Mouse (Mus musculus): ENCODE results near the gene Celf5.

Gene Celf5

GRCm38 (mm10) chr10:81472403-81473002 lies 10.0 kb downstream of the Celf5 start:
- DNase-seq: no peak

- DNase-seq: peak; percentile 46 to 61
Measured at GRCm38 (mm10) chr10:81470454-81470853, 12.1 kb downstream of the Celf5 start.

GRCm38 (mm10) chr10:81469253-81469652 lies 13.3 kb downstream of the Celf5 start:
- no peak for DNase-seq

GRCm38 (mm10) chr10:81467670-81468235 lies 14.8 kb downstream of the Celf5 start:
- no peak for DNase-seq

- no peak for DNase-seq
Measured at GRCm38 (mm10) chr10:81466881-81467280, 15.6 kb downstream of the Celf5 start.

- DNase-seq: no peak
Measured at GRCm38 (mm10) chr10:81466066-81466465, 16.4 kb downstream of the Celf5 start.

- peak in 1 of 2 experiments; percentile 42 for DNase-seq
Measured at GRCm38 (mm10) chr10:81465265-81465645, 17.3 kb downstream of the Celf5 start.

- peak; percentile 73 to 83 for DNase-seq
Measured at GRCm38 (mm10) chr10:81464405-81465264, 17.9 kb downstream of the Celf5 start.

- DNase-seq: no peak
Measured at GRCm38 (mm10) chr10:81463531-81463930, 19.0 kb downstream of the Celf5 start.

GRCm38 (mm10) chr10:81462917-81463316 lies 19.6 kb downstream of the Celf5 start:
- DNase-seq: no peak

GRCm38 (mm10) chr10:81462415-81462804 lies 20.1 kb downstream of the Celf5 start:
- DNase-seq: peak in 1 of 2 experiments; percentile 37

GRCm38 (mm10) chr10:81461673-81462414 lies 20.7 kb downstream of the Celf5 start:
- peak in 1 of 2 experiments; percentile 23 for DNase-seq

- no peak for DNase-seq
Measured at GRCm38 (mm10) chr10:81460951-81461350, 21.6 kb downstream of the Celf5 start.

GRCm38 (mm10) chr10:81460471-81460870 lies 22.0 kb downstream of the Celf5 start:
- DNase-seq: no peak

GRCm38 (mm10) chr10:81459399-81459798 lies 23.1 kb downstream of the Celf5 start:
- DNase-seq: no peak

- DNase-seq: no peak
Measured at GRCm38 (mm10) chr10:81458267-81458666, 24.2 kb downstream of the Celf5 start.

GRCm38 (mm10) chr10:81457624-81458023 lies 24.9 kb downstream of the Celf5 start:
- no peak for DNase-seq

- no peak for DNase-seq
Measured at GRCm38 (mm10) chr10:81456983-81457563, 25.4 kb downstream of the Celf5 start.

- DNase-seq: no peak
Measured at GRCm38 (mm10) chr10:81455181-81455895, 27.2 kb downstream of the Celf5 start, which contains the start of gene Nfic. Gene Nfic, minus strand, starts transcription at chr10:81455635.

- no peak for DNase-seq
Measured at GRCm38 (mm10) chr10:81454106-81454505, 28.4 kb downstream of the Celf5 start.

- no peak for DNase-seq
Measured at GRCm38 (mm10) chr10:81452947-81453288, 29.6 kb downstream of the Celf5 start.
